Mouse (Mus musculus) limb, embryonic 10.5 days (tissue): ENCODE data around the gene Plaa. TPM values are rescaled to one million over a fixed set of nuclear protein-coding genes. Genes with fewer than 3 reads are reported as not detected.
"Not testable (repeated sequence)": the region's sequence is repeated elsewhere in the genome, so short reads cannot be mapped to it uniquely, and the experiment has no call there.

Experiments
- DNase-seq: peaks from one replicate; pipeline ENCODE4 v3.0.0-alpha.2; 2017; ENCODE audit warnings: low spot score
- H3K27ac ChIP-seq: fragments of 300-500 bp; sonication (generic); 2 replicates; pipeline ENCODE4 v1.5.1; 2016; ENCODE audit warnings: mild to moderate bottlenecking
- H3K27me3 ChIP-seq: fragments of 300-500 bp; sonication (generic); 2 replicates; pipeline ENCODE4 v1.6.1; 2016; ENCODE audit warnings: low read depth, mild to moderate bottlenecking; ENCODE audit not compliant: poor library complexity, severe bottlenecking
- H3K36me3 ChIP-seq: fragments of 300-500 bp; sonication (generic); 2 replicates; pipeline ENCODE4 v1.6.1; 2016; ENCODE audit warnings: mild to moderate bottlenecking, moderate library complexity
- H3K4me1 ChIP-seq: fragments of 300-500 bp; sonication (generic); 2 replicates; pipeline ENCODE4 v1.6.1; 2016
- H3K4me3 ChIP-seq: fragments of 300-500 bp; sonication (generic); 2 replicates; pipeline ENCODE4 v1.5.1; 2016; ENCODE audit warnings: mild to moderate bottlenecking, moderate library complexity
- H3K9me3 ChIP-seq: fragments of 300-500 bp; sonication (generic); replicated peaks from 2 replicates; pipeline ENCODE4 v1.6.1; 2016; ENCODE audit warnings: mild to moderate bottlenecking
- WGBS: fragments of 180-500 bp; shearing (Covaris S2); methylation state at CpG from one replicate; pipeline ENCODE4 v1.1.7; 2016; 5-methylcytosine and 5-hydroxymethylcytosine counted together
- polyA plus RNA-seq: library from polyadenylated mRNA; unstranded; fragments of >200 nt; fragmentation: Nextera tagmentation; extraction: Ambion mirVana; gene quantifications from 2 replicates; pipeline ENCODE4 v1.2.1, GENCODE M21; 2016

Gene Plaa
- polyA plus RNA-seq = 99.7 and 104 TPM in 2 replicates

DNA sequence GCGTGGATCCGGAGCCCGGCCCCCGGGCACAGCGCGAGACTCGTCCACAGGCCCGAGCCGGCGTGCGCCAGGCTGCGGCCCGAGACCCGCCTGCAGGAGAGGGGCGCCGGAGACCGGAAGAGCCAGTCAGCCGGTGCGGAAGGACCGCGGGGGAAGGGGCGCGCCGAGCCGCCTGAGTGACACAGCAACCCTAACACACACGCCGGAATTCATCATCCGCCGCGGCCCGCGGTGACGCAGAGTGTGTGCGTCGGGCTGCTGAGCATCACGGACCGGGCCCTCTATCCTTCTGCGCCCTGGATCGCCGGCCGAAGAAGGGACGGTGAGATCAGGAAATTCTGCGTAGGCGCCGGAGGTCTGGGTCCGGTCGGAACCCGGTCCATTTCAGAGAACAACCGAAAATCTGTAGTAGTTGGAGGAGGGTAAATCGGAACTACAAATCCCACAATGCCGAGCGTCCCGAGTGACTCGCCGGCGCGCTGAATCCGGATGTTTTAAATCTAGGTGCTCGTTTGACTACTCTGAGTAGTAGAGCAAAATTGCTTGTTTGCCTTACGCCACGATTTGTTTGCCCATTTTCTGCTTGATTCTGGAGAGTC lies at the start of gene Plaa:
Gene Plaa, minus strand, starts transcription at position 214 of the 599 bp plus-strand sequence.
- peak; percentile 95 for DNase-seq
- Histone ChIP-seq H3K27me3 (no peaks in the 10 kb centered on the region), H3K4me1 (peaks cover 12% of the 10 kb centered on the region; the same call in 1 of the 2 replicates), H3K4me3 (peak within 1 kb of the TSS; percentile 97), H3K9me3 (no peaks in the 10 kb centered on the region), H3K36me3 (no peaks in the 10 kb centered on the region), H3K27ac (peak within 1 kb of the TSS; percentile 96)
- WGBS = under 1% methylated on average over 61 of the region's 61 CpGs

DNA sequence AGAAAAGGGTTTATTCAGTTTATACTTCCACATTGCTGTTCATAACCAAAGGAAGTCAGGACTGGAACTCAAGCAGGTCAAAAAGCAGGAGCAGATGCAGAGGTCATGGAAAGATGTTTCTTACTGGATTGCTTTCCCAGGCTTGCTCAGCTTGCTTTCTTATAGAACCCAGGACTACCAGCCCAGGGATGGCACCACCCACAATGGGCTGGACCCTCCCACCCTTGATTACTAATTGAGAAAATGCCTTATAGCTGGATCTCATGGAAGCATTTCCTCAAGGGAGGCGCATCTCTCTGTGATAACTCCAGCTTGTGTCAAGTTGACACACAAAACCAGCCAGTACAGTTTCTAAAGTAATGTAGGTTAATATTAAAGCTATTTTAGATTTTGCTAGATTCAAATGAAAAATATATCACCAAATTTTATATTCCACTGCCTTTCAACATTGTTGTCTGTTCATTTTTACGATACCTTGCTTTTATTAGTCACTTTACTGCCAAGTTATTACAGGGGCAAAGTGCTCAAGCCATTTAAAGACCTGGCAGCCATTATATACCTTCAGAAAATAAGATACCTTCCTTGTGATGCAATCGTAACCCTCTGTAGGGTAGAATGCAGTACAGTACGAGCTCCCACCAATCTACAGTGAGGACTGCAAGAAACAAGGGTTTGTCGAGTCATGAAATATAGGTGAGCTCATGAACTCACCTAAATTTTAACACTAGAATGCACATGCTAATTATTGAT lies 47.6 kb upstream of the Plaa start:
- not testable (repeated sequence) for H3K4me3 ChIP-seq, H3K27me3 ChIP-seq, DNase-seq, H3K4me1 ChIP-seq, H3K9me3 ChIP-seq, H3K27ac ChIP-seq
- 93% methylated on average over 5 of the region's 5 CpGs for WGBS
- H3K36me3 ChIP-seq = peaks cover 25% of the 10 kb centered on the region

DNA sequence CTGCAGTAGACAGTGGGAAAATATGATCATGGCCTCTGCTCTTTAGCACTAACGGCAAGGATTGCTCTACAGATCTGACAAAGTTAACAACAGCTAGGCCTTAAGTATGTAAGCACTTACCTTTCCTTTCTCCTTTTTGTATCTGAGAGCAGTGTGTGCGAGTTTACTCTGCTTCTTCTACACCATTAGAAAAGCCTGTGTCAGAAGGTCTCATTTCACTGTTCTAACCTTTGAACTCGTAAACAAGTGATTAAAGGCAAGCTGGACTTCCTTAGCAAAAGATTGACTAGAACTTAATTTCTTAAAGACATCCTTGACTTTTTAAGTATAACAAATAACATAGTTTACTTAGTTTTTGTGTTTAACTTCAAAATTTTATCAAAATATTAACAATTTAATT lies 46.9 kb upstream of the Plaa start, which contains the start of gene Lrrc19:
Gene Lrrc19, minus strand, starts transcription at position 225 of the 400 bp plus-strand sequence.
- Histone ChIP-seq H3K27ac (no peak within 1 kb of the TSS), H3K36me3 (peaks cover 18% of the 10 kb centered on the region), H3K4me1 (no peaks in the 10 kb centered on the region), H3K4me3 (no peak within 1 kb of the TSS), H3K9me3 (no peaks in the 10 kb centered on the region), H3K27me3 (no peaks in the 10 kb centered on the region)
- WGBS = 76% methylated on average over 3 of the region's 3 CpGs
- no peak for DNase-seq

DNA sequence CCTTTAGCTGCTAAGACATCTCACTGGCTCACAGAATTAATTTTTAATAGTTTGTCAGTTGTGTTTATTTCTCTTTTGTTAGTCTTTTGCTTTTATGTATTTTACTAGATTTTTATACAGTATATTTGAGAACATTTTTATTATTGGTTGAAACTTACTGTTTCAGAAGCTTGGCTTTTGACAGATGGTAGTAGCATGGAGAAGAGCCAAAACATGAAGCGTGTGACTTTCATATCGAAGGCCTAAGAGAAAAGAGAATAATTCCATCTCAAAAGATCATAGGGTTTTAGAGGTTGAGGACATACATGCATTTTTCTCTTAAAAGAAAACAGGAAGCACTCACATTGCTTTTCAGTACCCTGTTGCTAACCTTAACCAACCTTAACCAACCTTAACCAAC lies 40.1 kb upstream of the Plaa start:
- H3K36me3 ChIP-seq = 0 out of 2 replicates have a peak, but pooled peaks cover 10% of the 10 kb centered on the region
- H3K27me3 ChIP-seq = no peaks in the 10 kb centered on the region
- WGBS = 98% methylated on average over 2 of the region's 2 CpGs

DNA sequence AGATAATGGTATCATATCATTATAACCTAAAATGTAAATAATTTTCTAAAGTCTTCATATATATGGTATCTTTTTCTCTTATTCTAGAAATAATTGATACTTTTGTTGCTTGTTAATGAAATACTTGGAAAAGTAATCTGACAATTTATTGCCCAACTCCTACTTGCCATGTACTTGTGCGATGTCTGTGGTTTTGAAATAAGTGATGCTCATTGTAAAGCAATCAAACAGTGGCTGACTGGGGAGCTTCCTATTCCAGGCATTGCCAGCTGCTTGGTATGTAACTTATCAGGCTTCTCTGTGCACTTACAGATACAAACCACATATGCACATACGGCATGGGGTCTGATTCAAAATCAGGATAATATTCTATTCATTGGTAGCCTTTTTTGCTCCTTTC lies 17.0 kb upstream of the Plaa start:
- Histone ChIP-seq H3K4me3 (no peak overlapping the region), H3K27ac (no peak overlapping the region), H3K36me3 (peaks cover 26% of the 10 kb centered on the region), H3K9me3 (no peaks in the 10 kb centered on the region), H3K4me1 (peaks cover 8% of the 10 kb centered on the region), H3K27me3 (no peaks in the 10 kb centered on the region)
- WGBS = 96% methylated on average over 2 of the region's 2 CpGs
- DNase-seq = no peak

More for the DNA sequence above, 40.1 kb upstream of the Plaa start:
- Histone ChIP-seq H3K9me3 (no peaks in the 10 kb centered on the region), H3K4me1 (no peaks in the 10 kb centered on the region), H3K27ac (no peak overlapping the region), H3K4me3 (no peak overlapping the region)
- no peak for DNase-seq

DNA sequence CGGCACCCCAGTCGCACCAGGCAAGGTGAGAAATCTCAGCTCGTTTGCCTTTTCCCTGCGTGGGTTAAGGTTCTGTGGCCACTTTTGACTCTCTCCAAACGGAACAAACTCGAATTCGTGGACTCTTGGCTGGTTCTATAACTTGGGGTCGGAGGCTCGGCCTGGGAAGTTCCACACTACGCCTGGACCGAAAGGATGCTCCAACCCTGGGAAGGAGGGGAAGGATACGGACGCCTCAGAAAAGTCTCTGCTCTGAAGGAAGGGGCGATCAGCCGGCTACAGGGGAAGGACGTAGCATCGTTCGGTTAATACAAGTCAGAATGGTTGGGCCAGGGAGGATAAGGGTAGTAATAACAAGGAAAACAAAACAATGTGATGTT lies 11.6 kb upstream of the Plaa start:
- Histone ChIP-seq H3K27me3 (no peaks in the 10 kb centered on the region), H3K9me3 (no peaks in the 10 kb centered on the region), H3K4me1 (peaks cover 17% of the 10 kb centered on the region), H3K4me3 (peak overlapping the region; percentile 74), H3K36me3 (peaks cover 2% of the 10 kb centered on the region; the same call in 1 of the 2 replicates), H3K27ac (peak overlapping the region; percentile 87)
- no peak for DNase-seq
- WGBS = under 1% methylated on average over 18 of the region's 18 CpGs

DNA sequence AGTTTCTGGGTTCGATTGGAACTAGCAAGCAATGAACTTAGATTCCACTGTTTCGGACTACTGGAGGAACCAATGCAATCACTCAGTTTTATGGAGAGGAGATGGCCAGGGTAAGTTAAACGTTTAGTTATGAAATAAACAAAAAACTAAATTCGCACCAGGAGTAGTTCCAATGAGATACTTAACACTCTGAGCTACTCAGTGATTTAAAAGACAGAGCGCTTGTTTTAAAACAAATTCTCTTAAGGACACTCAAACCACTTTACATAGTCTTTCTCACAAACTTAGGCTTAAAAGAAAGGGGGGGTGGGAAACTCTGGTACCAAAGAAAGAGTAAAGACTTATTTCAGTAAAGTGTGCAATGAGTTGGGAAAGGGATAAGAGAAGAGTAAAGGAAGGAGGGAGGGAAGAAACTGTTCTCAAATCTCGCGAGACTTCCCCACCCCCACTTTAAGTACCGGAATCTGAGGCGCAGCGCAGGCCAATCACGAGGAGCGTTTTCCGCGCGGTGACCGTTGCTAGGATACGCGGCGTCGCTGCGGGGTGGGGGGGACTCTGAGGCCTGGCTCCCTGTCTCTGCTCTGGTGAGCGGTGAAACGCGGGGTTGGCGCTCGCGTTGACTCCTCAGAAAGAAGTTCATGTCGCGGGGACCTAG lies 11.1 kb upstream of the Plaa start, which contains the start of gene Ift74:
Gene Ift74, plus strand, starts transcription at position 520 of the 655 bp plus-strand sequence.
- peak; percentile 97 for DNase-seq
- H3K27me3 ChIP-seq = no peaks in the 10 kb centered on the region
- peak within 1 kb of the TSS; percentile 87 for H3K27ac ChIP-seq
- peaks cover 2% of the 10 kb centered on the region; the same call in 1 of the 2 replicates for H3K36me3 ChIP-seq
- 3% methylated on average over 29 of the region's 29 CpGs for WGBS
- no peaks in the 10 kb centered on the region for H3K9me3 ChIP-seq
- H3K4me1 ChIP-seq = peaks cover 17% of the 10 kb centered on the region
- H3K4me3 ChIP-seq = peak within 1 kb of the TSS; percentile 74

DNA sequence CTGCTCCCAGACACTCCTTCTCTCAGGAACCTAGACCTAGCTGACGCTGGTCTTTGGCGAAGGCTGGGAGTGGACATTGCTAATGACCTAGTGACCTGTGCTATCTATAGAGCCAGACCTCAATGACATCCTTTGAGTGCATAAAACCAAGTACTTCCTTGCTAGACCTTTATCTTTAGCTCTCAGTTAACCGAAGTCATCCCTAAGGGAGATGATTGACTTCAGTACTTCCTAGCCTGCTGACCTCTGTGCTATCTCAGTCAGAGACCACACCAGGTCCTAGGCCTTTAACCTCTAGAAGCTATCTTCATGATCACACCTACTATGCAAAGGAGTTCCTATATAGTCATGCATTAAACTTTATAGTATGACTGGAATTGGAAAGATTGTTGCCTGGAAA lies 7.3 kb upstream of the Plaa start:
- no peak for DNase-seq
- Histone ChIP-seq H3K27ac (no peak overlapping the region), H3K9me3 (no peaks in the 10 kb centered on the region), H3K36me3 (no peaks in the 10 kb centered on the region), H3K4me3 (no peak overlapping the region), H3K4me1 (peaks cover 12% of the 10 kb centered on the region), H3K27me3 (no peaks in the 10 kb centered on the region)
- WGBS = 74% methylated on average over 3 of the region's 3 CpGs

DNA sequence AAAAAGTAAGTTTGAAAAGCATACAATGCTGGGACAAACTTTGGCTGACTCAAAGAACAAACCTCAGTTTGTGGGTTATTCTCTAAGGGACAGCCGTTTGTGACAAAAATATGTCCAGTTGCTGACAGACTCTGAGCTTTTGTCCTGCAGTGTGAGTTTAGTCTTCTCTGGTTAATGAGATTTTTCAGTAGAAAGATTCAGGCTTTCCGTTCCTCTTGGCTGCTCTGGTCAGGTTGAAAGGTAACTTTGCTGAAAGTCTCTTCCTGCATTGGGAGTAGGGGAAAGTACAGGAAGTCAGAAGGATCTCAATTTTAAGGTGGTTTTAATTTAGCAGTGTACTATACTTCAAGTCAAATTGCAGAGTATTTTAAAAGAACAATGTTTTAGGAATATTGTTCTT lies 2.5 kb upstream of the Plaa start:
- peaks cover 12% of the 10 kb centered on the region; the same call in 1 of the 2 replicates for H3K4me1 ChIP-seq
- no peaks in the 10 kb centered on the region for H3K9me3 ChIP-seq
- H3K27me3 ChIP-seq = no peaks in the 10 kb centered on the region
- DNase-seq = no peak
- H3K36me3 ChIP-seq = no peaks in the 10 kb centered on the region
- H3K4me3 ChIP-seq = no peak overlapping the region
- no peak overlapping the region for H3K27ac ChIP-seq
- 89% methylated on average over 2 of the region's 2 CpGs for WGBS

DNA sequence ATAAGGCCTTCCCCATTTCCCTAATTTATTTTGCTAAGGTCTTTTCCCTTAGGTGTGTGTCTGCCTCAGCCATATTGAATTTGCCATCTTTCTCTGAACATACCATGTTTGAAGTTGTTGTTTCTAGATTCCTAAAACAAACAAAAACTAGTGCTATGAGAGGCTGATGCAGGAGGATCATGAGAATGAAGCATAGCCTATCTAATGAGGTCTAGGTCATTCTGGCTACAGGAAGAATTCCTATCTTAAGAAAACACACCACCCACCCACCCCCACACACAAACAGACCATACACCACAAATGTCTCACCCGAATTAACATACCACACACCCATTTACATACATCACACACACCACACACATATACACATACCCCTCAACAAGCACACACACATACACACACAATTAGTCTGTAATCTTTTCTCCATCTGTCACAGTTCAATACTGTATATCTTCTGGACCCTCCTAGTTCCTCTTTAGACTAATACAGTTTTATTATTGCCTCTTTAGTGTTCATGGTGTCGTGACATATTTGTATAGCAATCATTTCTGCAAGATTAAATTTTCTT lies 1.5 kb upstream of the Plaa start:
- no peak overlapping the region for H3K4me3 ChIP-seq
- no peaks in the 10 kb centered on the region for H3K36me3 ChIP-seq
- peaks cover 12% of the 10 kb centered on the region; the same call in 1 of the 2 replicates for H3K4me1 ChIP-seq
- H3K9me3 ChIP-seq = no peaks in the 10 kb centered on the region
- WGBS = 94% methylated on average over 2 of the region's 2 CpGs
- no peak for DNase-seq
- no peaks in the 10 kb centered on the region for H3K27me3 ChIP-seq
- H3K27ac ChIP-seq = no peak overlapping the region

DNA sequence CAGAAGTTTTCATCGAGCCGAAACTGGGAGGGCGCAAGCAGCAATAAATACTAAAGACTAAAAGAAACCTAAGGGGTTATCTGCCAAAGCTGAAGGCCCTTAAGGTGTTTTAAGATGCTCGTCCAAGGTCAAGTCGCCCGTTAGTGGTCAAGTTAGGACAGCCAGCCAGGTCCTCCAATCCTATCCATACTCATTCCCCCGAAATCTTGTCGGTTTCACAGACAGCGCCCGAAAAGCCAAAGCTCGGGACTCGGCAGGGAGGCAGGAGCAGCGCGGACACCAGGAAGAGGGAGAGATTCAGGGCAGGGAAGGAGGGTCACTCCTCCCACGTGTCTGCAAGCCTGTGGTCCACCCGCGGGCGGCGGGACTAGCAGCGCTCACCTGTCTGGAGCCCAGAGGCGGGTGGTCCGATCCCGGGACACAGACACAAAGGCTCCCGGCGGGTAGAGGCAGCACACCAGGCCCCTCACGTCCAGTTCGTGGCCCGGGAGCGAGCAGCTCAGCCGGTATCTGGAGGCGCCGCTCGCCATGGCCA lies 481 bp downstream of the Plaa start:
- peak overlapping the region; percentile 97 for H3K4me3 ChIP-seq
- H3K27me3 ChIP-seq = no peaks in the 10 kb centered on the region
- no peaks in the 10 kb centered on the region for H3K9me3 ChIP-seq
- peaks cover 12% of the 10 kb centered on the region; the same call in 1 of the 2 replicates for H3K4me1 ChIP-seq
- H3K27ac ChIP-seq = peak overlapping the region; percentile 96
- WGBS = under 1% methylated on average over 33 of the region's 33 CpGs
- no peaks in the 10 kb centered on the region for H3K36me3 ChIP-seq
- DNase-seq = no peak

DNA sequence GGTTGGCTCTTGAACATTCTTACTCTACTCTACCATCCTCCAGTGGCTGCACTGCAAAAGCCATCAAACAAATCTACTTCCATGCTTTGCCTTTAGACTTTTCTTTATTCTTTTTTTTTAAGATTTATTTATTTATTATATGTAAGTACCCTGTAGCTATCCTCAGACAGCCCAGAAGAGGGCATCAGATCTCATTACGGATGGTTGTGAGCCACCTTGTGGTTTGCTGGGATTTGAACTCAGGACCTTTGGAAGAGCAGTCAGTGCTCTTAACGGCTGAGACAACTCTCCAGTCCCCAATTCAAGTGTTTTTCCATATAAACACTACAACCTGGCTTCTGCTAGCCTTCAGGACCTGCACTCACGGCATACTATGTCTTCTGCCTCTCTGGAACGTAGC lies 1.6 kb downstream of the Plaa start:
- WGBS = 82% methylated on average over 4 of the region's 4 CpGs
- Histone ChIP-seq H3K27ac (no peak overlapping the region), H3K4me3 (peak overlapping the region; percentile 97), H3K27me3 (no peaks in the 10 kb centered on the region), H3K9me3 (no peaks in the 10 kb centered on the region), H3K4me1 (peaks cover 12% of the 10 kb centered on the region; the same call in 1 of the 2 replicates), H3K36me3 (no peaks in the 10 kb centered on the region)
- no peak for DNase-seq
